In genomic region chr3:133544551-133545303, GRCm38 (mm10) we compare ENCODE assay signal across 8 mouse cellular contexts. TPM values are rescaled to one million over a fixed set of nuclear protein-coding genes. Genes with fewer than 3 reads are reported as not detected.
DNase-seq lines count a peak whose midpoint lies in the region; ATAC-seq lines count a peak whose summit lies in the region.

Gene Tet2, minus strand, starts transcription at chr3:133545139.

- H3K4me1 ChIP-seq in hindbrain, embryonic 11.5 days (replicated peaks; ENCODE audit: control insufficient read depth, insufficient read depth, low read length): no peaks in the 10 kb centered on the region

- 2% methylated on average over 58 of the region's 73 CpGs for WGBS in hindbrain, embryonic 11.5 days

- peak within 1 kb of the TSS; percentile 60 for H3K4me2 ChIP-seq in hindbrain, embryonic 11.5 days (replicated peaks; ENCODE audit: low read depth, low read length)

- peak; percentile 69 for ATAC-seq in hindbrain, embryonic 11.5 days (ENCODE audit: low FRiP score)

- DNase-seq in ES-CJ7 (ENCODE audit: low read depth, low spot score): peak; percentile 57
- peak; percentile 50 for DNase-seq in cerebellum, adult 9-10 months
- DNase-seq in frontal cortex, postnatal 10 days (ENCODE audit: low spot score in 2 of 2): peak; percentile 62 to 67
- DNase-seq in hindbrain, embryonic 11.5 days (ENCODE audit: low spot score): peak; percentile 74
- peak; percentile 49 to 65 for DNase-seq in layer of hippocampus, postnatal 25 days (ENCODE audit: extremely low spot score in 1 of 2, low spot score in 1 of 2)
- peak; percentile 72 for DNase-seq in lung, postnatal 10 days
- peak; percentile 55 for DNase-seq in ovary, postnatal 14 days (ENCODE audit: low spot score)
- DNase-seq in thymus, postnatal 25 days: peak; percentile 59

- H3K4me3 ChIP-seq in hindbrain, embryonic 11.5 days (ENCODE audit: low read depth, low read length): peak within 1 kb of the TSS; percentile 57

- no peaks in the 10 kb centered on the region for H3K9me3 ChIP-seq in hindbrain, embryonic 11.5 days (ENCODE audit: control insufficient read depth, low read length)

- peak within 1 kb of the TSS; percentile 85 for H3K9ac ChIP-seq in hindbrain, embryonic 11.5 days (ENCODE audit: low read depth, low read length)

- H3K27me3 ChIP-seq in hindbrain, embryonic 11.5 days (ENCODE audit: control insufficient read depth, insufficient read depth, low read length): no peaks in the 10 kb centered on the region

- H3K27ac ChIP-seq in hindbrain, embryonic 11.5 days (ENCODE audit: low read depth, low read length): peak within 1 kb of the TSS; percentile 68

- H3K36me3 ChIP-seq in hindbrain, embryonic 11.5 days (ENCODE audit: control insufficient read depth, insufficient read depth, low read length): no peaks in the 10 kb centered on the region

RNA-seq across cellular contexts. Expression of gene Tet2, which starts in this region (rescaled TPM):
- 20.1 and 34.2 TPM in 2 replicates for polyA plus RNA-seq in hindbrain, embryonic 11.5 days (2014; fragmentation: Nextera tagmentation; extraction: Ambion mirVana)
- 10 to 100 TPM; 34.3 to 44.4 TPM for total RNA-seq in layer of hippocampus, postnatal 25 days (2021)

Comparison
In these comparisons a context has a peak if more than half of its experiments do, and no peak if none do; other contexts are left out.
1. Peak in every context shown above with its lines: DNase-seq, ATAC-seq, H3K4me3 ChIP-seq and H3K27ac ChIP-seq.